Mouse (Mus musculus) heart, postnatal 25 days (tissue): ENCODE data around the gene Trim12c. TPM values are rescaled to one million over a fixed set of nuclear protein-coding genes. Genes with fewer than 3 reads are reported as not detected.
"Not testable (repeated sequence)": the region's sequence is repeated elsewhere in the genome, so short reads cannot be mapped to it uniquely, and the experiment has no call there.

Source experiments
- DNase-seq: peaks from one replicate; pipeline ENCODE4 v3.0.0; 2022; ENCODE audit warnings: low spot score
- intact Hi-C: fragments of 180-260 bp; cut with DNase I; formaldehyde crosslinking; loops from one replicate; pipeline ENCODE4 v1.15.1; 2025
- total RNA-seq, 2 experiments: library from RNA; stranded (reverse); gene quantifications; 2 replicates each; pipeline ENCODE4 v1.2.3; 2021

Gene Trim12c
- 1 to 10 TPM; 5.0 to 5.2 TPM for total RNA-seq

DNA sequence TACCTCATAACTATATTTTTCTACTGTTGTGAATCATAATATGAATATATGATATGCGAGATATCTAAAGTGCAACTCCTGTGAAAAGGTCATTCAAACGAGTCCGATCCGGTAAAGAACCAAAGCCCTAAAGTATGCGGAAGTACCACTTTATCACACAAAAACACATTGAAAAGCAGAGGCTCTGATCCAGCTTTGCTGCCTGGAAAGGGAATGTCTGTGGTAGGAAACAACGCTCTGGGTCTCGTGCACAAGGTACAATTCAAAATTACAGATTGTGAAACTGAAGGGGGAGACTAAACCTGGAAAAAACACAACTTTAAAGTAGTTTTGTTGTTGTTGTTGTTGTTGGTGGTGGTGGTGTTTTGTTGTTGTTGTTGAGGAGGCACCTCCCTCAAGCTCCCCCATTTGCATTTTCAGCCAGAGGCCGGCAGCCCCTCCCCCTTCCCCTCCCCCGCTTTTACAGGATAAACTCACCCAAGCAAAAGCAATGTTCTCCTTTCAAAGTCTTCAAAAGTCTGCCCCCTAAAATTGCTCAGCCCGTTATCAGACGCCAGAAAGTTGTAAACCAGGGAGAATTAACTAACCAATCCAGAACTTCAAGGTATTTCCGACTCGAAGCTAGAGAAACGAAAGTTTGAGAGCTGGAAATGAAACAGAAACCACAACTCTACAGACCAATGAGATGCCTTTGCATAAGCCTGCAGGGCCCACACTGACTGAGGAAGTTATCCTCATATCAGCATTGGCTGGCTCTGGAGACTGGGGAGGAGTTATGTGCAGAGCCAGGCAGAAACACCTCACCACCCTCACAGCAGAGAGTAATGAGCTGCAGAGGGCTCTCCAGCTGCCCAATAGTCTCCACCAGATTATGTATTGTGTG lies at the start of gene Trim12c:
Gene Trim12c, minus strand, starts transcription at position 646 of the 883 bp plus-strand sequence.
- DNase-seq = peak; percentile 69
- intact Hi-C loops = loop anchor here (5.0 kb wide), 1 partner anchor 36 kb away; the partner anchor contains the start of gene Trim12a

DNA sequence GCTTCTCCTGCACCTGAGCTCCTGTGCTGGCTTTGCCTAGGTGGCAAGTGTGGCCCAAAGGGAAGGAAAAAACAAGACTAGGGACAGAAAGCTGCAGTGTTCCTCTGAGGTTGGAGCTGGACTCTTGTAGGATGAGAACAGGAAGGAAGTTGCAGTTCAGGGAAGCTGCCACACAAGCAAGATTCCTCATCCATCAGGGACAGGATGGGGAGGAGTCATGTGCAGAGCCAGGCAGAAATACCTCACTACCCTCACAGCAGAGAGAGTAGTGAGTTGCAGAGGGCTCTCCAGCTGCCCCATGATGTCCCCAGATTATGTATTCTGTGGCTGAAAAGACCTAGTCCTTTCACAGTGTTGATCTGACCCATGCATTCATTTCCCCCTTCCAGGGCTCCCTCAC lies 48.0 kb upstream of the Trim12c start:
- intact Hi-C loops = no loop called here
- DNase-seq = no peak

DNA sequence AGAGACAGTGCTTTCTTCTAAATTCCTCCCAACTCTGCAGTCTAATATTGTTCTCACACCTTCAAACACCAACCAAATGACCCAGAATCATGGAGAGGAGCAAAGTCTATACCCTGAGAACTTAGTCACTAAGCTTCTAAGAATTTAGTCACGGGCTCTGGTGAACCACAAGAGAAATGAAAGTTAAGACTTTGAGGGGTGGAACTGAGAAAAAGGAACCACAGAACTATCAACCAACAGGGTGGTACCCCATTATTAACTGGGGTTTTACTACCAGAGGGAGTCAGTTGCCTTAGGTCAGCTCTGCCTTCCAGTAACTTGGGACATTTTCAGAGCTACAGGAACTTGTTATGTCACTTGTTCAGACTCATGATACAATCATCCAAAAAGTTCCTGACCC lies 47.5 kb upstream of the Trim12c start, which contains the start of gene Trim30c:
Gene Trim30c, minus strand, starts transcription at position 140 of the 400 bp plus-strand sequence.
- intact Hi-C loops = no loop called here
- no peak for DNase-seq

DNA sequence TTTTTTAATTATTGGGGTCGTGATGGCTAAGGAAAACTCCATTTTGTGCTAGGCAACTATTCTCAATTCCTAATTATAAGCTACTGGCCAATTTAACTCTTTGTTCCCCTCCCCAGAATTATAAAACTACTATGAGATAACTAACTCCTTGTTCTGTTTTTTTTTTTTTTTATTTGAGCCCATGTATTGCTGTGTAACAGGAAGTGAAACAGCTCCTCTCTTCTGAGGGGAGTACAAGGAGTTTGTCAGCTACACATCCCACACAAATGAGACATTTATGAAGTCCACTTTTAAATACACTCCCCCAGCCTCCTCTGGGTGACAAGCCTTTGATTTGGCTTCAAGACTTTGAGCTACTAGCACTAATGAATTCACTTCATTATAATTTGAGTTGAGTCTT lies 45.3 kb upstream of the Trim12c start:
- intact Hi-C loops = no loop called here
- no peak for DNase-seq

DNA sequence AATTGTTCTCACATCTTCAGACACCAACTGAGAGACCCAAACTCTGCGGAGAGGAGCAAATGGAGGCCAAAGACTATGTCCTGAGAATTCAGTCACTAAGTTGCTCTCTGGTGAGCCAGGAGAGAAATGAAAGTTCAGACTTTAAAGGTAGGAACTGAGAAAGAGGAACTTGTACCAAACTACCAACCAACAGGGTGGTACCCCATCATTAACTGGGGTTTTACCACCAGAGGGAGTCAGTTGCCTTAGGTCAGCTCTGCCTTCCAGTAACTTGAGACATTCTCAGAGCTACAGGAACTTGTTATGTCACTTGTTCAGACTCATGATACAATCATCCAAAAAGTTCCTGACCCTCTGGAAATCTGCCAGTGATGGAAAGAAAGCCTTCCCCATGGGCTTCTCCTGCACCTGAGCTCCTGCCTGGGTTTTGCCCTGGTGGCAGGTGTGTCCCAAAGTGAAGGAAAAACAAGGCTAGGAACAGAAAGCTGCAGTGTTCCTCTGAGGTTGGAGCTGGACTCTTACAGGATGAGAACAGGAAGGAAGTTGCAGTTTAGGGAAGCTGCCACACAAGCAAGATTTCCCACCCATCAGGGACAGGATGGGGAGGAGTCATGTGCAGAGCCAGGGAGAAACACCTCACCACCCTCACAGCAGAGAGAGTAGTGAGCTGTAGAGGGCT lies 16.7 kb upstream of the Trim12c start, which contains the start of gene Trim30b:
Gene Trim30b, minus strand, starts transcription at position 149 of the 679 bp plus-strand sequence.
- intact Hi-C loops = no loop called here

DNA sequence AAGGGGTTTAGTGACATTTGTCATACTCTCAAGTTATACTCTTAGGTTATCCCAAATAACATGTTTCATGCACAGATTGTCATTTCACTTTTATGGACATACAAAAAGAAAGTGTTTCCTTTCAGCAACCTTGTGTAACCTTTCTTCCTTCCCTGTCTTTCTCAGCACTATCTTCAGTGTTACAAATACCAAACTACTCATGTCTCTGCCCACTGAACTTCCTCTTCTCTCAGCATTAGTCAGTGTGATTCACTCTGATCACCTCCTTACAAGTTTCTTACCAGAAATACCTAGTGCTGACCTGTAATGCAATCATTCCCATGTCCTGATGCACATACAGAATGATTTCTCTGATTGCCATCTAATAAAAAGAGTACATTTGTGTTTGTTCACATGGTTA lies 13.2 kb upstream of the Trim12c start:
- DNase-seq = no peak
- intact Hi-C loops = no loop called here

More for the DNA sequence above, 16.7 kb upstream of the Trim12c start, which contains the start of gene Trim30b:
- peak; percentile 2 for DNase-seq

DNA sequence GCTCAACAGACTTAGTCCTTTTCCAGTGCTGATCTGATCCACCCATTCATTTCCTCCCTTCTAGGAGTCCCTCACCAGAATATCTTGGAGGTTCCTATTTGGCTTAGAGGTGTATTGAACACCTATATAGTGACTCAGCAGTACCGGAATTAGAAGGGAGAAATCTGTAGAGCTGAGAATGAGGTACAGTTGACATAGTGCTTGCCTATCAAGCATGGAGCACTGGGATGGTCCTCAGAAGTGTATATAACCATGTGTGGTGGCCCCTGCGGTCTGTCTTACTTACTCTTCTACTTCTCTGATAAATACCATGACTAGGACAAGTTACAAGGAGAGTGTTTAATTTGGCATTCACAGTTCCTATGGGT lies 422 bp upstream of the Trim12c start:
- intact Hi-C loops = loop anchor here (5.0 kb wide), 1 partner anchor 36 kb away; the partner anchor contains the start of gene Trim12a
- no peak for DNase-seq

DNA sequence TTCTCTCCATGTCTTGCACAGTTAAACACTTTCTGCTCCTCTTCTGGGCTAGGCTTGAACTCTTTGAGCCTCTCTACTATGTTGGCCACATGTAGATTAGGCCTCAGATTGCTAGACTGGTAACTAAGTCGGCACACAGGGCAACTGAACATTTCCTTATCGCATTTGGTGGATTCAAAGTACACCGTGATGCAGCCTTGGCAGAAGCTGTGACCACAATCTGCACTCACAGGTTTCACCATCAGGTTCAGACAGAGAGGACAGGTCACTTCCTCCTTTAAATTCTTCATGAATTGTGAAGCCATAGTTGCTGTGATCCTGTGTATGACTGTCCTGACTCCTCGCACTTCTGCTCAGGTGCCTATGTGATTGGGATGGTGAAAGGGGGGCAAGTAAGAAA lies 5.1 kb downstream of the Trim12c start:
- intact Hi-C loops, DNase-seq: not testable (repeated sequence)

DNA sequence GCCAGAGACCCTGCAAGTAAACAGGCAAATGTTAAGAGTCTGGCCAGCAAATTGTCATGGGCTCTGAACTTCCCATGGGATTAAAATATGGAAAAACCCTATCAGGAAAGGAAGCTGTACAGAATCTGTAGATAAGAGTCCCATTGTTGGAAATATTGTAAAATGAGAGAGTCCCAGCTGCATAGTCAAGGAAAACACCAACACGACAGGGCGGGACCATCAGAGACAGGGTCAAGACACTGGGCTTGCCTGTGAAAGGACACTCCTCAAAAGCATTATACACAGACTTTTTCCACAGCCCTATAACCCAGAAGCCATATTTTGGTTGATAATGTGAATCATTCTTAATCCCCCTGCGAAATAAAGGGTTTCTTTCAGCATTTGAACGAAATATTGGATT lies 12.4 kb downstream of the Trim12c start:
- intact Hi-C loops, DNase-seq: not testable (repeated sequence)

DNA sequence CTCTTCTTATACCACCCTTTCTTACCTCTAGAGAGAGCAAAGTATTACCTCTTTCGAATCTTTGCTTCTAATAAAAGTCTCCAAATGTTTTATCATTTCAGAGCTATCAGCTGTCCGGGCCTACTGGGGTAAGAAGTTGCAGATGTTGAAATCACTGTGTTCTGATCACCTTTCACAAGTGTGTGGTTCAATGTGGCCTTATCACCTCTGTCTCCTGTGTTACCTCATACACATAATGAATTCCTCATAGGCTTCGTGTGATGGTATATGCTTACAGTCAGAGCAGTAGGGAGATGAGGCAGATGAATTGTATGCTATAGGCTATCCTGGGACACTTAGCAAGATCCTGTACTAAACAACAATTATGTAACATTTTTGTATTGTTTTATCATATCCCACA lies 17.6 kb downstream of the Trim12c start:
- DNase-seq, intact Hi-C loops: not testable (repeated sequence)

DNA sequence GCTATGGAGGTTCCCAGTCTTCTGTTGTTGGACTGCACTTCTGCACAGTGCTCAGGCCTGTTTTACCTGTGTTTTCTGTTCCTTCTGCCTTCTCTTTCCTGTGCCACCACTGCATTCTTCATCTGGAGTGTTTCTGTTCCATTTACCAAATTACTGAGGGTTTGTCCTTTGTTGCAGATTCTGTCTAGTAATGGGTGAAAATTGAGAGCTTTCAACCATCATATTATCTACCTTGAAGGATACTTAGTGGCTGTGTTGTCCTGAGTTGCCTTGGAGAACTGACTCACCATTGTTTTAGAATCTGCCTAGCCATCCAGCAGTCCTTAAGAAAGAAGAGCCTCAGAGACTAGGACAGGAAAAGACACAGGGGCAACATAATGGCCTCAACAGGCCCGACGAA lies 24.0 kb downstream of the Trim12c start, which contains the start of gene Trim34b:
Gene Trim34b, plus strand, starts transcription at position 301 of the 400 bp plus-strand sequence.
- DNase-seq, intact Hi-C loops: not testable (repeated sequence)

DNA sequence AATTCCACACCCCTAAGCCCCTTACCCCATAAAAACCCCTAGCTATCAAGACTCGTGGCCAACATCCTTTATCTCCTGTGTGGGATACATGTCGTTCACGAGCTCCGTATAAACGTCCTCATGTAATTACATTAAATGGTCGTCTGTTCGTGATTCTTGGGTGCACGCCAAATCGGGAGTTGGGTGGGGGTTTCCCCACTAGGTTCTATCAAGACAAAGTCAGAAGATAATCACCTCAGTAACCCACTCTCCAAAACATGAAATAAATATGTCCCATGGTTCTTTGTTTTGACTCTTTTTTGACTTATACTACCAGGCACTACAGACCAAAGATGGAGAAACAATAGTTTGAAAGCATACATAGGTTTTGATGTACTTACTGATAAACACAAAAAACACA lies 31.1 kb downstream of the Trim12c start:
- intact Hi-C loops = no loop called here
- DNase-seq = no peak

DNA sequence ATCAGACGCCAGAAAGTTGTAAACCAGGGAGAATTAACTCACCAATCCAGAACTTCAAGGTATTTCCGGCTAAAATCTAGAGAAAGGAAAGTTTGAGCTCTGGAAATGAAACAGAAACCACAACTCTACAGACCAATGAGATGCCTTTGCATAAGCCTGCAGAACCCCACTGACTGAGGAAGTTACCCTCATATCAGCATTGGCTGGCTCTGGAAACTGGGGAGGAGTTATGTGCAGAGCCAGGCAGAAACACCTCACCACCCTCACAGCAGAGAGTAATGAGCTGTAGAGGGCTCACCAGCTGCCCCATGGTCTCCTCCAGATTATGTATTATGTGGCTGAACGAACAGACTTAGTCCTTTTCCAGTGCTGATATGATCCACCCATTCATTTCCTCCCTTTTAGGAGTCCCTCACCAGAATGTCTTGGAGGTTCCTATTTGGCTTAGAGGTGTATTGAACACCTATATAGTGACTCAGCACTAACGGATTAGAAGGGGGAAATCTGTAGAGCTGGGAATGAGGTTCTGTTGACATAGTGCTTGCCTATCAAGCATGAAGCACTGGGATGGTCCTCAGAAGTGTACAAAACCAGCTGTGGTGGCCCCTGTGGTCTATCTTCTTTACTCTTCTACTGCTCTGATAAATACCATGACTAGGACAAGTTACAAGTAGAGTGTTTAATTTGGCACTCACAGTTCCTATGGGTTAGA lies 37.6 kb downstream of the Trim12c start, which contains the start of gene Trim12a:
Gene Trim12a, minus strand, starts transcription at position 98 of the 712 bp plus-strand sequence.
- intact Hi-C loops = loop anchor here (5.0 kb wide), 1 partner anchor 37 kb away; the partner anchor contains the start of gene Trim12c
- not testable (repeated sequence) for DNase-seq

DNA sequence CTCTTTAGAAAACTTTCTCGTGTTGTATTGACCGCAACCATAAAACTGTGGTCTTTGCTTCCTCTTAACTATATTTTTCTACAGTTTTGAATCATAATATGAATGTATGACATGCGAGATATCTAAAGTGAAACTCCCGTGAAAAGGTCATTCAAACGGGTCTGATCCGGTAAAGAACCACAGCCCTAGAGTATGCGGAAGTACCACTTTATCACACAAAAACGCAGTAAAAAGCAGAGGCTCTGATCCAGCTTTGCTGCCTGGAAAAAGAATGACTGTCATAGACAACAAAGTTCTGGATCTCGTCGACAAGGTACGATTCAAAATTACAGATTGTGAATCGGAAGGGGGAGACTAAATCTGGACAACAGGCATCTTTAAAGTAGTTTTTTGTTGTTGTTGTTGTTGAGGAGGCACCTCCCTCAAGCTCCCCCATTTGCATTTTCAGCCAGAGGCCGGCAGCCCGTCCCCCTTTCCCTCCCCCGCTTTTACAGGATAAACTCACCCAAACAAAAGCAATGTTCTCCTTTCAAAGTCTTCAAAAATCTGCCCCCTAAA lies 38.3 kb downstream of the Trim12c start:
- DNase-seq = no peak
- intact Hi-C loops = loop anchor here (5.0 kb wide), 1 partner anchor 37 kb away; the partner anchor contains the start of gene Trim12c

DNA sequence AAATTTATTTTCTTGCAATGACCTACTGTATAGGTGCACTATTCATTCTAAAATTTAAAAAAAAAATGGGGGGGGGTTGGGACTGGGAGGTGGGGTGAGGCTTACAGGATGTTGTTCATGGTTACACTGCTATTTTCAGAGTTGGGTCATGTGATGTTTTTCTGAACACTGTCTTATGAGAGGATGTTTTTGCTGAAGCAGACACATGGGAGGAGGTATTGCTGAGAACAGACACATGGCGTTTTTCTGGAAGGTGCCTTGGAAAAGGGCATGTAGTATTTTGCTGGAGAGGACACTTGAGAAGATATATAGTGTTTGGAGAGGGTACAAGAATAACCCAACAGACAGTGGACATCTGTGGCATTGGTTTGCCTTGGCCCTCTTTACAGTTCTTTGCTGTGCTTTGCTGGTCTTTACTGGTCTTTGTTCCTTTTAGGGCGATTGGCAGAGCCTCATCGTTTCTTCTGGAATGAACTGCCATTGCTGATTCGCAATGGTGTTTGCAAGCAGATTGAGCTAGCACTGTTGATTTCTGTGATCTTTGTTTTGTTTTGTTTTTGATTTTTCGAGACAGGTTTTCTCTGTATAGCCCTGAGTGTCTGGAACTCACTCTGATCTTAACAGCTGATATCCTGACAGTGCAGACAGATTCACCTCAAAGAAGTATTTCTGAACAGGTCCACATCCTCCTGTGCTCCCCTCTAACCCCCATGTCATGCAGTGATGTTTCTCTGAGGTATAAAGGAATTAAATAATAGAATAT lies 61.3 kb downstream of the Trim12c start:
- intact Hi-C loops = no loop called here
- DNase-seq = no peak

DNA sequence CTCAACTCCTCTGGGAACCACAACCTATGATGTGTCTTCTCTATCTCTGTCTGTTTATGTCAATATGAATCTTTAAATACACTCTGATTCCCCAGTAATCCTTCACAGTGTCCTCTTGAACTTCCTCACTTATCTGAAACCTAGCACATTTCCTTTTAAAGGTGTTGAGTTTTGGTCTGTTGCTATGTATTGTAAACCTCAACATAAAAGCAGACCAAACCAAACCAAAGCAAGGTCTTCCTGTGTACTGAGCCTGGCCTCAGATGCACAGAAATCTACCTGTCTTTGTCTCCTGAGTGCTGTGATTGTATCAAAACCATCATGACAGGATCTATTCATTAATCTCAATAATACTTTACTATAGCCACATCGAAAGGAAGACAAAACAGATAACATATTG lies 62.5 kb downstream of the Trim12c start:
- intact Hi-C loops = no loop called here

More for the DNA sequence above, 62.5 kb downstream of the Trim12c start:
- DNase-seq = no peak
